Mouse (Mus musculus) lung, postnatal 0 days (tissue): ENCODE results near the gene Slc22a23.

Experiments used
- CTCF ChIP-seq: IDR thresholded peaks from 2 replicates; pipeline ENCODE4 v1.5.1; 2016; ENCODE audit warnings: antibody characterized with exemption, mild to moderate bottlenecking
- EP300 ChIP-seq: IDR thresholded peaks from 2 replicates; pipeline ENCODE4 v1.6.1; 2016; ENCODE audit warnings: antibody characterized with exemption, mild to moderate bottlenecking, control low read depth

- TF ChIP-seq CTCF (no peak), EP300 (no peak)
These were observed 194.5 kb downstream of the Slc22a23 start for GRCm38 (mm10) chr13:34150271-34151027.
